Mouse (Mus musculus) limb, embryonic 14.5 days (tissue): ENCODE measurements at regions not wholly inside any gene's neighbourhood (a gene's known extent, or its start where the extent isn't known, plus 50 kb on each side); places are given as distances from the start of the nearest gene placed in this dataset.

Source experiments
- ATAC-seq: fragments of 200-750 bp; cut with Nextera tagmentation; 2 replicates; pipeline ENCODE4 v1.8.0; 2017; ENCODE audit warnings: low read depth, moderate number of reproducible peaks, moderate TSS enrichment; ENCODE audit not compliant: low FRiP score
- DNase-seq: peaks from one replicate; pipeline ENCODE4 v3.0.0-alpha.2; 2015; ENCODE audit warnings: low spot score
- H3K27ac ChIP-seq: fragments of 300-500 bp; sonication (generic); replicated peaks from 2 replicates; pipeline ENCODE4 v1.5.1; 2014; ENCODE audit warnings: low read depth, mild to moderate bottlenecking, low read length, moderate library complexity, mixed read lengths
- H3K27me3 ChIP-seq: fragments of 300-500 bp; sonication (generic); 2 replicates; pipeline ENCODE4 v1.6.1; 2014; ENCODE audit warnings: low read length, mixed read lengths; ENCODE audit not compliant: control insufficient read depth, insufficient read depth
- H3K36me3 ChIP-seq: fragments of 300-500 bp; sonication (generic); 2 replicates; pipeline ENCODE4 v1.6.1; 2014; ENCODE audit warnings: mild to moderate bottlenecking, low read length, moderate library complexity, mixed read lengths; ENCODE audit not compliant: control insufficient read depth, insufficient read depth
- H3K4me1 ChIP-seq: fragments of 300-500 bp; sonication (generic); 2 replicates; pipeline ENCODE4 v1.6.1; 2014; ENCODE audit warnings: antibody characterized with exemption, low read length, mixed read lengths; ENCODE audit not compliant: control insufficient read depth, insufficient read depth
- H3K4me2 ChIP-seq: fragments of 300-500 bp; sonication (generic); replicated peaks from 2 replicates; pipeline ENCODE4 v1.6.1; 2014; ENCODE audit warnings: low read depth, mild to moderate bottlenecking, low read length, moderate library complexity; ENCODE audit not compliant: severe bottlenecking
- H3K4me3 ChIP-seq: fragments of 300-500 bp; sonication (generic); replicated peaks from 2 replicates; pipeline ENCODE4 v1.5.1; 2014; ENCODE audit warnings: low read length
- H3K9ac ChIP-seq: fragments of 300-500 bp; sonication (generic); 2 replicates; pipeline ENCODE4 v1.6.1; 2014; ENCODE audit warnings: mild to moderate bottlenecking, low read depth, low read length, moderate library complexity; ENCODE audit not compliant: severe bottlenecking
- H3K9me3 ChIP-seq: fragments of 300-500 bp; sonication (generic); 2 replicates; pipeline ENCODE4 v1.6.1; 2016; ENCODE audit warnings: low read length; ENCODE audit not compliant: control insufficient read depth
- POLR2A ChIP-seq: fragments of 200-500 bp; IDR thresholded peaks from 2 replicates; pipeline ENCODE4 v1.8.0; 2012; ENCODE audit warnings: inconsistent platforms, mild to moderate bottlenecking, moderate library complexity, borderline replicate concordance; ENCODE audit not compliant: insufficient read depth, insufficient read length; ENCODE audit errors: extremely low read depth
- WGBS: fragments of 180-500 bp; shearing (Covaris S2); extraction: QIAGEN DNeasy Blood & Tissue Kit; methylation state at CpG from one replicate; pipeline ENCODE4 v1.1.7; 2014; 5-methylcytosine and 5-hydroxymethylcytosine counted together

DNA sequence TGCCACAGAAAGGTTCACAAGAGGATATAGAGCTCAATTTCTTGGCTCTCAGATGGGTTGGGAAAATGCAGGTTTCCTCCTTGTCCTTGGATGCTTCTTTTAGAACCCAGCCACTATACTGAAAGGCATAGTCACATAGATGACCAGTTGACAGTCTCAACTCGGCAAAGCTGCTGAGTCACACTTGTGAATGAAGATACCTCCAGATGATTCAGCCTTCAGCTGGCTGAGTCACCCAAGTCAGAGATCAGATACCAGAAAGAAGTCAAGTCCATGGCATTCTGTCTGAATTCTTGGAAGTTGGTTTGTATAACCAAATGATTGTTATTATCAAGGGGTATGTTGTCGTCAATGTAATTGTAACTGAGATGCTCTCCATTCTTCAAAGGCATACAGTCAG is 683.9 kb upstream of the Gm21961 start:
- no peaks in the 10 kb centered on the region for H3K27me3 ChIP-seq
- no peak overlapping the region for H3K9ac ChIP-seq
- TF ChIP-seq POLR2A, result no peak
- ATAC-seq, result no peak
- H3K9me3 ChIP-seq, result no peaks in the 10 kb centered on the region
- H3K4me3 ChIP-seq, result no peak overlapping the region
- no peaks in the 10 kb centered on the region for H3K36me3 ChIP-seq
- WGBS, result 82% methylated on average over 2 of the region's 2 CpGs
- no peak for DNase-seq
- H3K4me2 ChIP-seq, result no peak overlapping the region
- H3K4me1 ChIP-seq, result no peaks in the 10 kb centered on the region
- no peak overlapping the region for H3K27ac ChIP-seq
